Mouse (Mus musculus) thymus, postnatal 4 days (tissue): ENCODE measurements around the gene Suclg1.

Experiments
- DNase-seq: peaks from one replicate; pipeline ENCODE4 v3.0.0; 2021

Gene Suclg1

GRCm38 (mm10) chr6:73251336-73251735, 3.2 kb downstream of the Suclg1 start:
- DNase-seq = no peak

- DNase-seq = no peak
Observed at GRCm38 (mm10) chr6:73252396-73252795, 4.2 kb downstream of the Suclg1 start.

- DNase-seq = no peak
Observed at GRCm38 (mm10) chr6:73253006-73253405, 4.8 kb downstream of the Suclg1 start.

GRCm38 (mm10) chr6:73253584-73253983, 5.4 kb downstream of the Suclg1 start:
- no peak for DNase-seq

GRCm38 (mm10) chr6:73254307-73255228, 6.4 kb downstream of the Suclg1 start:
- peak; percentile 12 for DNase-seq

- no peak for DNase-seq
Observed at GRCm38 (mm10) chr6:73257068-73257467, 8.9 kb downstream of the Suclg1 start.

- DNase-seq = no peak
Observed at GRCm38 (mm10) chr6:73260110-73260509, 11.9 kb downstream of the Suclg1 start.

- DNase-seq = no peak
Observed at GRCm38 (mm10) chr6:73264801-73265200, 16.6 kb downstream of the Suclg1 start.

- no peak for DNase-seq
Observed at GRCm38 (mm10) chr6:73267738-73268311, 19.6 kb downstream of the Suclg1 start.

GRCm38 (mm10) chr6:73269374-73269773, 21.2 kb downstream of the Suclg1 start:
- no peak for DNase-seq

GRCm38 (mm10) chr6:73271546-73272091, 23.4 kb downstream of the Suclg1 start:
- no peak for DNase-seq

GRCm38 (mm10) chr6:73275002-73275401, 26.8 kb downstream of the Suclg1 start:
- no peak for DNase-seq

GRCm38 (mm10) chr6:73279681-73280080, 31.5 kb downstream of the Suclg1 start:
- DNase-seq = peak; percentile 16

GRCm38 (mm10) chr6:73280546-73281115, 32.4 kb downstream of the Suclg1 start:
- DNase-seq = no peak

GRCm38 (mm10) chr6:73286326-73286725, 38.1 kb downstream of the Suclg1 start:
- no peak for DNase-seq

GRCm38 (mm10) chr6:73306837-73307236, 58.7 kb downstream of the Suclg1 start:
- no peak for DNase-seq

GRCm38 (mm10) chr6:73308685-73309520, 60.7 kb downstream of the Suclg1 start:
- DNase-seq = no peak

GRCm38 (mm10) chr6:73311335-73311734, 63.2 kb downstream of the Suclg1 start:
- no peak for DNase-seq

GRCm38 (mm10) chr6:73311786-73312185, 63.6 kb downstream of the Suclg1 start:
- DNase-seq = no peak

GRCm38 (mm10) chr6:73314923-73315603, 66.9 kb downstream of the Suclg1 start:
- DNase-seq = peak; percentile 30

GRCm38 (mm10) chr6:73322306-73322705, 74.1 kb downstream of the Suclg1 start:
- no peak for DNase-seq
